Mouse (Mus musculus) cerebellum, adult 2 months (tissue): ENCODE data around the gene Olfr519. TPM values are rescaled to one million over a fixed set of nuclear protein-coding genes. Genes with fewer than 3 reads are reported as not detected.

ENCODE experiments used
- DNase-seq, 2 experiments: peaks; one replicate each; pipeline ENCODE4 v3.0.0; 2021
- H3K27ac ChIP-seq: fragments of 200-500 bp; 2 replicates; pipeline ENCODE4 v1.5.1; 2012; ENCODE audit warnings: low read length, control low read depth, inconsistent platforms; ENCODE audit not compliant: insufficient read depth
- H3K27me3 ChIP-seq: fragments of 200-500 bp; 2 replicates; pipeline ENCODE4 v1.6.1; 2012; ENCODE audit warnings: inconsistent platforms, mild to moderate bottlenecking, low read length, moderate library complexity; ENCODE audit not compliant: control insufficient read depth, insufficient read depth
- H3K4me1 ChIP-seq: fragments of 200-500 bp; 2 replicates; pipeline ENCODE4 v1.6.1; 2011; ENCODE audit warnings: low read length; ENCODE audit not compliant: control insufficient read depth, insufficient read depth
- H3K4me3 ChIP-seq: fragments of 200-500 bp; replicated peaks from 2 replicates; pipeline ENCODE3; 2011; ENCODE audit warnings: mild to moderate bottlenecking, low read depth, low read length, control low read depth; ENCODE audit not compliant: insufficient read depth
- CTCF ChIP-seq: fragments of 200-500 bp; IDR thresholded peaks from 2 replicates; pipeline ENCODE4 v1.5.1; 2011; ENCODE audit warnings: low read depth, mild to moderate bottlenecking, control low read depth, low read length, moderate library complexity, borderline replicate concordance; ENCODE audit not compliant: insufficient read depth
- POLR2A ChIP-seq: fragments of 200-500 bp; IDR thresholded peaks from 2 replicates; pipeline ENCODE4 v1.6.1; 2011; ENCODE audit warnings: low read length, control low read depth, borderline replicate concordance; ENCODE audit not compliant: insufficient read depth
- WGBS: fragments of 180-500 bp; shearing (Covaris S2); methylation state at CpG from one replicate; pipeline ENCODE4 v1.1.7; 2018; 5-methylcytosine and 5-hydroxymethylcytosine counted together
- polyA plus RNA-seq: library from polyadenylated mRNA; depleted of rRNA; stranded (reverse); fragments of >200 nt; gene quantifications from 2 replicates; pipeline ENCODE4 v1.2.3, GENCODE M21; 2012; rRNA removed

Gene Olfr519
- polyA plus RNA-seq, 1 experiment = not detected

DNA sequence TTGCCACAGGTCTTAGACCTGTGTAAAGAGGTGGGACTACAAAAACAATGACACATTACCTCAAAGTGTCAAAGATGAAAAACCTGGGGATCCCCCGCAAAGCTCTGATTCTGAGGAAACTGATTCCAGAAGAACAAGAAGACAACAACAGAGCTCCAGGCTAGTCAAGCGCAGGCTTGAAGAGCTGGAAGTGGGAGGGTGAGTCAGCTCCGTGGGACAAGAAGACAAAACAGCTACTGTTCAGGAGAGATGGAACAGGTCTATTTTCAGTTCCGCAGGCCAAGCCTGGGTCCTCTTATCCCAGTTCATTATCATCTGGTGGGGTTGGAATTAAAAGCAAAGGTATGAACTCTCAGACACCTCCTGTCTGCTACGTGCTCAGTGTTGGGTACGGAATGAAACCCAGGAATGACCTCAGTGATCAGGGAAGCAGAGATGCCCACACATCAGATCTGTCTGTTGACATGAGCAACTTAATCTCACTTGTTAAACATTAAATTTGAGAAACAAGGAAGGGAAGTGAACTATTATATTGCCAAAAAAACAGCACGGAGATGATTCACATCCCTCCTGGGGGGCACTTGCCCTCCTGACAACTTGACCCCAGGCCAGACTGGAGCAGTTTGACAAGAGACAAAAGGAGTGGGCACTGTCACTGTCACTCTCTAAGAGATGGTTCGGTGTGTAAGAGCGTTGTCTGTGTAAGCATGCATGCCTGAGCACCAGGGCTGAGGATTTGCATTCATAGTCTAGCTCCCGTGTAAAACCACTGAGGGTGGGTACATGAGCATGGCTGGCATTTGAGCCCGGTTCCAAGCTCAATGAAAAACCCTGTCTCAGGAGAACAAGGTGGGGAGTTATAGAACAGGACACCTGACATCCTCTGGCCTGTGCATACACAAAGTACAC is 34.3 kb upstream of the Olfr519 start:
- H3K27ac ChIP-seq = no peak overlapping the region
- WGBS = 70% methylated on average over 11 of the region's 11 CpGs
- TF ChIP-seq CTCF (no peak), POLR2A (no peak)

DNA sequence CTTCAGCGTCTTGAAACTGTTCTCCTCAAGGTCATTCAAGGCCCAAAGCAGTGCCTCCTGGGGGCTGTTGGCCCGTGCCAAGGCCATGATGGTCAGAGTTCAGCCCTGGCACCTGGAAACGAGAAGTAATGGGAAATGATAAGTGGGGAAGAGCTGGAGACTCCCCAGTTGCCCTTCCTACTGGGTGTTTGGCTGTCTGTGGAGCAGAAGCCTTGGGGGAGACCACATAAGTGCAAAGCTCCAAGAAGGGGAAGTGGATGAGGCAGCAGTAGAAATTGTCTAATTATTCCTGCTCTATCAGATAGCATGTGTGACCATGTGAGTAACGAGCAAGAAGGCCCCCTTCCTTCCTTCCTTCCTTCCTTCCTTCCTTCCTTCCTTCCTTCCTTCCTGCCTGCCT is 32.8 kb upstream of the Olfr519 start:
- Histone ChIP-seq H3K4me3 (no peak overlapping the region), H3K27me3 (no peaks in the 10 kb centered on the region; the same call in 1 of the 2 replicates), H3K4me1 (no peaks in the 10 kb centered on the region), H3K27ac (no peak overlapping the region)
- 59% methylated on average over 4 of the region's 4 CpGs for WGBS
- TF ChIP-seq POLR2A = no peak
- no peak for DNase-seq

More for the DNA sequence above, 34.3 kb upstream of the Olfr519 start:
- no peak for DNase-seq
- Histone ChIP-seq H3K4me3 (no peak overlapping the region), H3K27me3 (no peaks in the 10 kb centered on the region; the same call in 1 of the 2 replicates), H3K4me1 (no peaks in the 10 kb centered on the region)

DNA sequence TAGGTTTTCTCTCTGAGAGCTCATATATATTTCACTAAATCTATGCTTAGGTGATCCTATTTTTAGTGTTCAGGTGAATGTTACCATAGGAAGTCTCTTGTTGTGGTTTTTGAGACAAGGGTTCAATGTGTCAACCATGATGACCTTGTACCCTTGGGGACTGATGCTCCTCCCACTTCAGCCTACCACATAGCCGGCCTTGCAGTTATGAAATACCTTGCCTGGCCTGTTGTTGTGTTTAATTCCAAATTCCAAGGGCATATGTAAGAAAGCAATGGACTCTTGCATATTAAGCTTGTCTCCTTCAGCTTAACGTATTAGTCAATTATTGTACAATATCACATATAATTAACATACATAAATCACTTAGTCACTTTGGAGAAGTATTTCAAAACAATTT is 9.7 kb upstream of the Olfr519 start:
- 76% methylated on average over 2 of the region's 2 CpGs for WGBS
- no peak for DNase-seq
- TF ChIP-seq POLR2A (no peak), CTCF (no peak)
- H3K4me1 ChIP-seq = no peaks in the 10 kb centered on the region
- no peaks in the 10 kb centered on the region for H3K27me3 ChIP-seq
- no peak overlapping the region for H3K27ac ChIP-seq
- H3K4me3 ChIP-seq = no peak overlapping the region

DNA sequence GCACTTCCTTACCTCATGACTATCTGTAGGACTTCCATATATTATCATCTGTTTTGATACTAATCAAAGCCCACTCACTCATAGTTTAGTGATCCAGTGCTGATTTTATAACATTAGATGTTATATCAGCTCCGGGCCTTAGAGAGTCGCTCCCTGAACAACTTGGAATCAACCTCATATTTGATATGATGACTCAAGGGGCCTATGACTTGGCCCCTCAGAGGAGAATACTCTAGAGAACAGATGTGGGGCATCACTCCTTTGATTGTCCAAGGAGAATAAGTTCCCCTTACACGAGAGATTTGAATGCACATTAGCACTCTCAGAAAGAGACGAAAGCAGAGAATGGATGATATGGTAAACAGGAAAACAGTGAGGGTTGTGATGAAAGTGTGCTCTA is 9.3 kb downstream of the Olfr519 start, which contains the start of gene Olfr518:
Gene Olfr518 (minus strand): TSS at position 101 of the 400 bp plus-strand sequence.
- Histone ChIP-seq H3K27me3 (no peaks in the 10 kb centered on the region), H3K4me1 (no peaks in the 10 kb centered on the region), H3K27ac (no peak within 1 kb of the TSS), H3K4me3 (no peak within 1 kb of the TSS)
- 73% methylated on average over 4 of the region's 4 CpGs for WGBS
- TF ChIP-seq CTCF = no peak
- TF ChIP-seq POLR2A = no peak
- no peak for DNase-seq

DNA sequence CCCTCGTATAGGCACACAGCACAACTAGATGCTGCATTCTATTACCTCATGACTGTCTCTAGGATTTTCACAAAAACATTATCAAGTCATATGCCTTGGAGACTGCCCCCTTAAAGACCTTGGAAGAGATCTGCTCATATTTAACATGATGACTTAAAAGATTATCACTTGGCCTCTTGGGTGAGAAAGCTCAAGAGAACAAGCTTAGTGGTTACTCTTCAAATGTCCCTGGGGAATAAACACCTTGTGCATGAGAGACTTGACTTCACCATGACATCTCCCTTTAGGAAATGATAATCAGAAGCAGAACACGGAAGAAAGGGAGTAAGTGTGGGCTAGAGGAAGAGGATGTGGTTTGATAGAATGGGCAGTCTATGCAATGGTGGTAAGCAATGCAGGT is 21.9 kb downstream of the Olfr519 start, which contains the start of gene Olfr517:
Gene Olfr517 (minus strand): TSS at position 101 of the 400 bp plus-strand sequence.
- Histone ChIP-seq H3K27me3 (no peaks in the 10 kb centered on the region), H3K4me1 (no peaks in the 10 kb centered on the region), H3K27ac (no peak within 1 kb of the TSS), H3K4me3 (no peak within 1 kb of the TSS)
- WGBS = 59% methylated on average over 2 of the region's 2 CpGs
- no peak for DNase-seq
- TF ChIP-seq POLR2A (no peak), CTCF (no peak)

DNA sequence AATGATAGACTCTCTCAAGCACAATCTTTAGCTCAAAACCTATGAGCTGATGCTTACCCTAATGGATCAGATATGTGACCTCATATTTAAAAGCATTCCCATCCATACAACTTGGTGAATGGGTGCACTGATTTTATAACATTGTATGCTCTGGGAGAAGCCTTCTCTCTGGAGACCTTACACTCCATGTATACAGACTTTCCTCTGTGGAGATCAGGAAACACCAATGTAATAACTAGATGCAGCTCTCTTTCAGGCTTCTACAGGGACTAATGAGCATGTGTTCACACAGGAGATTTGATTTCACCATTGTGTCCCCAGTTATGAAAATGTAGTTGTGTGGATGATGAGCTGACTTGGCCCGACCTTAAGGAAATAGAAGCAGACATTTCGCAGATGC is 43.8 kb downstream of the Olfr519 start, which contains the start of gene Olfr516:
Gene Olfr516 (minus strand): TSS at position 101 of the 400 bp plus-strand sequence.
- no peak for DNase-seq
- no peaks in the 10 kb centered on the region for H3K27me3 ChIP-seq
- TF ChIP-seq POLR2A = no peak
- no peak within 1 kb of the TSS for H3K27ac ChIP-seq
- no peak within 1 kb of the TSS for H3K4me3 ChIP-seq
- 86% methylated on average over 2 of the region's 2 CpGs for WGBS
- H3K4me1 ChIP-seq = no peaks in the 10 kb centered on the region

Other genes starting within 250 kb of the Olfr519 start
- gene Olfr509, start 242.5 kb downstream of the Olfr519 start, polyA plus RNA-seq = not detected in 2 replicates
- not detected in 2 replicates for gene Olfr510, start 228.0 kb downstream of the Olfr519 start, polyA plus RNA-seq
- not detected in 2 replicates for gene Olfr512, start 181.1 kb downstream of the Olfr519 start, polyA plus RNA-seq
- not detected in 2 replicates for gene Olfr513, start 143.4 kb downstream of the Olfr519 start, polyA plus RNA-seq
- gene Olfr514, start 68.4 kb downstream of the Olfr519 start, polyA plus RNA-seq = not detected in 2 replicates
- gene Olfr516, start 43.9 kb downstream of the Olfr519 start, polyA plus RNA-seq = not detected in 2 replicates
- not detected in 2 replicates for gene Olfr517, start 22.0 kb downstream of the Olfr519 start, polyA plus RNA-seq
- not detected in 2 replicates for gene Olfr518, start 9.4 kb downstream of the Olfr519 start, polyA plus RNA-seq
- gene Nlrp10, start 35.8 kb upstream of the Olfr519 start, polyA plus RNA-seq = 0.82 and 1.1 TPM in 2 replicates
- 92.2 and 96.9 TPM in 2 replicates for gene Eif3f, start 40.0 kb upstream of the Olfr519 start, polyA plus RNA-seq
- gene Tub, start 55.9 kb upstream of the Olfr519 start, polyA plus RNA-seq = 75.4 and 79.6 TPM in 2 replicates
- gene Ric3, start 188.9 kb upstream of the Olfr519 start, polyA plus RNA-seq = 61.6 and 66.0 TPM in 2 replicates